Mouse (Mus musculus): Measurements from ENCODE around the gene Pdss2.

DNA sequence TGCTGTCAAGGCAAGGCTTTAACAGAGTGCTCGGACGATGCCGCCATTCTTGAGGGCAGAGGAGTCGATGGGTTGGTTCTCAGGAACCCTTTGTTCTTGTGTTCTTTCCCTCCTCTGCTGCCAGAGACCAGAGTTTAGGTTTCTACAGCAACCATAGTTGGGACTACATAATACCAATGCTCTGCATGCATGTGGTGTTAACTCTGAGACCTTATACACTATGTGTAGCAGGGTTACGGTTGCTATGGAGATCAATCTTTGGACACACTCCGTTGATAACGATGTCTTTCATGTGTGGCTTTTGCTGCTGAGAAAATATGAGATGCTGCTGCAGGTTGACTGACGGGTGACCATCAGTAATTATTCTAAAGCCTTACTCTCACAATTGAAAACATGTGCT, 20.9 kb downstream of the Pdss2 start:
- TF ChIP-seq CTCF (conservative IDR thresholded peaks at IDR 0.05; ENCODE audit: low read length) (no peak), NANOG (IDR thresholded peaks at IDR 0.05; ENCODE audit: borderline replicate concordance, low read length) (no peak), POU5F1 (IDR thresholded peaks at IDR 0.05; ENCODE audit: borderline replicate concordance, low read length) (no peak)

Measured in E14TG2a.4 (cell line).